Mouse (Mus musculus) erythroid progenitor cell, adult 5-6 weeks (primary cell): Measurements from ENCODE around the gene Gm17617. TPM values are rescaled to one million over a fixed set of nuclear protein-coding genes. Genes with fewer than 3 reads are reported as not detected.

Experiments
- total RNA-seq, 2 experiments: library from RNA; stranded (forward) in 1 of 2; stranded (reverse) in 1 of 2; fragments of 150-400 nt in 1 of 2; fragments of 186-747, 209-891 nt in 1 of 2; gene quantifications; 2 replicates each; pipeline versions ENCODE4 v1.2.3 to v1.2.4; 2015 to 2017; ENCODE audit warnings: low replicate concordance in 2 of 2

Gm17617 gene
- total RNA-seq, 2 experiments from 2014 or later = not detected

Other genes with a start within 250 kb of the Gm17617 start
- gene Unc5a, start 184.1 kb downstream of the Gm17617 start, total RNA-seq (2015; ENCODE audit: low replicate concordance) = 1.1 TPM in 1 of 2 replicates, not detected in the other
- 0.90 TPM in 1 of 2 replicates, not detected in the other for gene Unc5a, start 184.1 kb downstream of the Gm17617 start, total RNA-seq (2017; ENCODE audit: low replicate concordance)
- 8.8 and 22.3 TPM in 2 replicates for gene Hk3, start 112.2 kb downstream of the Gm17617 start, total RNA-seq (2015; ENCODE audit: low replicate concordance)
- gene Hk3, start 112.2 kb downstream of the Gm17617 start, total RNA-seq (2017; ENCODE audit: low replicate concordance) = 12.9 and 24.6 TPM in 2 replicates
- 50.1 and 87.2 TPM in 2 replicates for gene Uimc1, start 33.2 kb downstream of the Gm17617 start, total RNA-seq (2015; ENCODE audit: low replicate concordance)
- 92.4 and 105 TPM in 2 replicates for gene Uimc1, start 33.2 kb downstream of the Gm17617 start, total RNA-seq (2017; ENCODE audit: low replicate concordance)
- gene Zfp346, start 28.2 kb downstream of the Gm17617 start, total RNA-seq (2015; ENCODE audit: low replicate concordance) = 17.2 and 19.8 TPM in 2 replicates
- gene Zfp346, start 28.2 kb downstream of the Gm17617 start, total RNA-seq (2017; ENCODE audit: low replicate concordance) = 21.1 and 21.5 TPM in 2 replicates
- gene Fgfr4, start 19.1 kb upstream of the Gm17617 start, total RNA-seq (2015; ENCODE audit: low replicate concordance) = not detected in 2 replicates
- gene Fgfr4, start 19.1 kb upstream of the Gm17617 start, total RNA-seq (2017; ENCODE audit: low replicate concordance) = not detected in 2 replicates
- gene Nsd1, start 76.2 kb upstream of the Gm17617 start, total RNA-seq (2015; ENCODE audit: low replicate concordance) = 36.9 and 38.2 TPM in 2 replicates
- 50.6 and 85.7 TPM in 2 replicates for gene Nsd1, start 76.2 kb upstream of the Gm17617 start, total RNA-seq (2017; ENCODE audit: low replicate concordance)
- gene Prelid1, start 187.0 kb upstream of the Gm17617 start, total RNA-seq (2015; ENCODE audit: low replicate concordance) = 81.3 and 131 TPM in 2 replicates
- gene Prelid1, start 187.0 kb upstream of the Gm17617 start, total RNA-seq (2017; ENCODE audit: low replicate concordance) = 30.9 and 39.1 TPM in 2 replicates
- 83.3 and 153 TPM in 2 replicates for gene Rab24, start 188.4 kb upstream of the Gm17617 start, total RNA-seq (2015; ENCODE audit: low replicate concordance)
- gene Rab24, start 188.4 kb upstream of the Gm17617 start, total RNA-seq (2017; ENCODE audit: low replicate concordance) = 19.8 and 40.4 TPM in 2 replicates
- 293 and 332 TPM in 2 replicates for gene Mxd3, start 196.3 kb upstream of the Gm17617 start, total RNA-seq (2015; ENCODE audit: low replicate concordance)
- gene Mxd3, start 196.3 kb upstream of the Gm17617 start, total RNA-seq (2017; ENCODE audit: low replicate concordance) = 162 and 195 TPM in 2 replicates
- gene Lman2, start 229.2 kb upstream of the Gm17617 start, total RNA-seq (2015; ENCODE audit: low replicate concordance) = 45.7 and 55.1 TPM in 2 replicates
- 56.6 and 75.6 TPM in 2 replicates for gene Lman2, start 229.2 kb upstream of the Gm17617 start, total RNA-seq (2017; ENCODE audit: low replicate concordance)
- gene Rgs14, start 236.2 kb upstream of the Gm17617 start, total RNA-seq (2015; ENCODE audit: low replicate concordance) = 9.0 and 14.7 TPM in 2 replicates
- gene Rgs14, start 236.2 kb upstream of the Gm17617 start, total RNA-seq (2017; ENCODE audit: low replicate concordance) = 4.2 and 7.9 TPM in 2 replicates